Mouse (Mus musculus) cortical plate, adult 2 months (tissue): ENCODE results near the gene Tyk2. TPM values are rescaled to one million over a fixed set of nuclear protein-coding genes. Genes with fewer than 3 reads are reported as not detected.

Experiments
- H3K27ac ChIP-seq: fragments of 200-500 bp; 2 replicates; pipeline ENCODE4 v1.5.1; 2012; ENCODE audit warnings: low read length, control low read depth, inconsistent platforms; ENCODE audit not compliant: insufficient read depth
- H3K4me1 ChIP-seq: fragments of 200-500 bp; 2 replicates; pipeline ENCODE4 v1.6.1; 2011; ENCODE audit warnings: low read length; ENCODE audit not compliant: control insufficient read depth, insufficient read depth
- H3K4me3 ChIP-seq: fragments of 200-500 bp; 2 replicates; pipeline ENCODE4 v1.5.1; 2011; ENCODE audit warnings: mild to moderate bottlenecking, low read length, control low read depth; ENCODE audit not compliant: insufficient read depth
- CTCF ChIP-seq: fragments of 200-500 bp; IDR thresholded peaks from 2 replicates; pipeline ENCODE4 v1.5.1; 2011; ENCODE audit warnings: mild to moderate bottlenecking, control low read depth, low read length; ENCODE audit not compliant: insufficient read depth; ENCODE audit errors: extremely low read depth
- POLR2A ChIP-seq: fragments of 200-500 bp; IDR thresholded peaks from 2 replicates; pipeline ENCODE4 v1.6.1; 2011; ENCODE audit warnings: mild to moderate bottlenecking, low read length, control low read depth; ENCODE audit not compliant: insufficient read depth; ENCODE audit errors: extremely low read depth
- polyA plus RNA-seq: library from polyadenylated mRNA; depleted of rRNA; stranded (reverse); fragments of >200 nt; gene quantifications from 2 replicates; pipeline ENCODE4 v1.2.3, GENCODE M21; 2012

Tyk2 gene
- polyA plus RNA-seq, 1 experiment: 16.4 TPM

DNA sequence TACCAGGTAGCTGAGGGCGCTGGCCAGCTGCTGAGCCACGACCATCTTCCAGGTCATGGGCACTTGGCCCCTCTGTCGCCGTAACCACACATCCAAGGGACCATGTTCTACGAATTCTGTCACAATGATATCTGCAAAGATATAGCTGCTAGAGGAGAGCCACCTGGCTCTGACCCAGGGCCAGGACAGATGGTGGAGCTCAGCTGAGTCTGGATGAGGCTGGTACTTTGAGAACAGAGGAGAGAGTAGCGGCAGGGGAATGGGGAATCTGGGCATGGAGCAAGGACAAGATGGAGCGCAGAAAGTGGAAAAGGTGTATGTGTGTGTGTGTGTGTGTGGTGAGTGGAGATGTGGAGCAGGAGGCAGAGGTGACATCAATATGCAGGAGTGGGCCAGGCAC lies 16.9 kb downstream of the Tyk2 start:
- Histone ChIP-seq H3K4me1 (no peaks in the 10 kb centered on the region), H3K27ac (no peak overlapping the region), H3K4me3 (no peak overlapping the region)
- TF ChIP-seq POLR2A (no peak), CTCF (no peak)

DNA sequence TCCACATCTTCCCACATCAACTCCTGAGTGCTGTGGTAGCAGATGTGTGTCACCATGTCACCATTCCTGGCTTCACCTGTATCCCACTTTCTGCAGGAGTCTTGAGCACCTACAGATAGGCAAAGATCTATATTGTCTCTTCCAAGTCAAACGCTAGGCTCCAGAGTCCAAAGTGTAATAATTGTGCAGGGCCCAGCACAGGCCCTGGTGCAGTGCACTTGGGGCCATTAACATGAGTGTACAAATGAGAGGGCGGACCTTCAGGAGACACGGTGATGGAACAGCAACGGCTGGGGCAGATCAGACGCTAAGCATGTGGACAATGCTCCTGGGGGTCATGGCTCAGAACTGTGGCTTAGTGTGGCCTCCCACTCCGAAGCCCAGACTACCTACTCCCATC lies 17.3 kb downstream of the Tyk2 start:
- H3K4me3 ChIP-seq: no peak overlapping the region
- no peaks in the 10 kb centered on the region for H3K4me1 ChIP-seq
- TF ChIP-seq CTCF (no peak), POLR2A (no peak)
- no peak overlapping the region for H3K27ac ChIP-seq

GRCm38 (mm10) chr9:21107607-21108237 lies 23.3 kb downstream of the Tyk2 start:
- TF ChIP-seq CTCF: no peak
- no peak for TF ChIP-seq POLR2A
- Histone ChIP-seq H3K4me1 (peaks cover 5% of the 10 kb centered on the region), H3K4me3 (no peak overlapping the region), H3K27ac (no peak overlapping the region)

- no peak overlapping the region for H3K27ac ChIP-seq
- TF ChIP-seq POLR2A (no peak), CTCF (no peak)
- H3K4me1 ChIP-seq: peaks cover 5% of the 10 kb centered on the region
- no peak overlapping the region for H3K4me3 ChIP-seq
Observed at GRCm38 (mm10) chr9:21105760-21106564, 25.1 kb downstream of the Tyk2 start.

DNA sequence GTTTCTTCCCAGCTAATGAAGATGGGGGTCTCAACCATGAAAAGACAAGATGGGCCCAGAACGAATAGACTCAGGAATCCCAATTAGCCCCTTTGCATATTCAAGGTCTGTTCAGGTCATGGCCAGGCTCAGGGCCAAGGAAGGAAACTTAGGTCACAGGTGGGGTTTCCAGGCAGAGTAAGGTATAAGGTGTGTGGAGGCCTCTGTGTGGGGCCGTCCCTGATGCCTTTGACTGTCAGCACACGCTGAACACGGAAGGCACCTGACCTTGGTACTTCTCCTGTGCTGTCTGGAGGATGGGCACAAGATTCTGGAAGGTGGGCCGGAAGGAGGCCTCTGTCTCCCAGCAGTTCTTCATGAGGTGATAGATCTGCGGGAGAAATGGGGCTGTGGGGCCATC lies 26.2 kb downstream of the Tyk2 start:
- no peak overlapping the region for H3K27ac ChIP-seq
- H3K4me1 ChIP-seq: peaks cover 5% of the 10 kb centered on the region
- H3K4me3 ChIP-seq: no peak overlapping the region
- no peak for TF ChIP-seq CTCF
- no peak for TF ChIP-seq POLR2A

- TF ChIP-seq CTCF: no peak
- no peak for TF ChIP-seq POLR2A
- Histone ChIP-seq H3K4me1 (peaks cover 5% of the 10 kb centered on the region), H3K27ac (no peak overlapping the region), H3K4me3 (no peak overlapping the region)
Observed at GRCm38 (mm10) chr9:21102076-21102475, 29.0 kb downstream of the Tyk2 start.

DNA sequence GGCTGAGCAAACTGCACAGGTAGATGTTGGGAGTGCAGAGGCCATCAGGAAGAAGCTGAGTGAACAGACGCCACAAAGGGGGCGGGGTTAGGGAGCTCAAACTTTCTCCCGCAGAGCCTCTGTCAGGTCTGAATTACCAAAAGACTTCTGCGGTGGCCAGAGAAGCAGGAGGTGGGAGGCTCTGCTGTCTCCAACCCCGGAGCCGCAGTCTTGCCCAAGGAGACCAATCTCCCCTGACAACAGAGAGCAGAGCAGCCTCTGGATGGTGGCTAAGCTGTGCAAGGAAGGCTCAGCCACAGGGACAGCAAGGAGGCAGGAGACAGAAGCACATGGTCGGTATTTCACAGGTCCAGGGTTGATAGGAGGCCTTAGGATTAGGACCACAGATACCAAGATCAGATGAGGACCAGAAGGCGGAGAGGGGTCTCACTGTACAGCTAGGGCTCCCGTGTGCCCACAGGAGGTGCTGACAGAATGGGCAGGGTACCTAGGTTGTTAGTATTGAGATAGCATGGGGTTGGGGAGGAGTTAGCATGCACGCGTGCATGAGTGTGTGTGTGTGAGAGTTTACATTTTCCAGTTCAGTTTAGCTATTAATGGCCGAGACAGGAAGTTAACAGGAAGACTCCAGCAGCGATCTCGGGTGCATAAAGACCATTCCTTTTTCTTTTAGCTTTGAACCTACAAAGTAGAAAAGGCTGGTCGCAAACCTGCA lies 30.4 kb downstream of the Tyk2 start:
- H3K27ac ChIP-seq: no peak overlapping the region
- no peak overlapping the region for H3K4me3 ChIP-seq
- peaks cover 4% of the 10 kb centered on the region for H3K4me1 ChIP-seq
- TF ChIP-seq POLR2A: no peak
- TF ChIP-seq CTCF: no peak

DNA sequence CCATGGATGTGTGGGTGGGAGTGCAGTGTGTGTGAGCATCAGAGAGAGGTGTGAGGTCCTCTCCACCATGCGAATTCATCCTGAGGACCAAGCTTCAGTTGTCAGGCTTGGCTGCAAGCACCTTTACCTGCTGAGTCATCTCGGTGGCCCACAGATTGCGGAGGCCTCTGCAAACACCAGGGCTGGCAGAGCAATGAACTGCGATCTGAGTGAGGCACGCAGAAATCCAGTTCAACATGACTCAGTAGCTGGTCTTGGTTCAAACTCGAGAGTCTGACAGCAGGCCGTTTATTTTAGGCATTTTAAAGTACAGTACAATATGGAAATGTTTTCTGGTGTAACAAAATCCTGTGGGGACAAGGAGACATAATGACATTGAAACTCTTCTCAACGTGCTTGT lies 33.2 kb downstream of the Tyk2 start:
- Histone ChIP-seq H3K27ac (peak overlapping the region; percentile 12; the same call in 1 of the 2 replicates), H3K4me1 (no peaks in the 10 kb centered on the region), H3K4me3 (no peak overlapping the region)
- TF ChIP-seq CTCF (no peak), POLR2A (no peak)

GRCm38 (mm10) chr9:21095958-21096357 lies 35.1 kb downstream of the Tyk2 start:
- no peak overlapping the region for H3K27ac ChIP-seq
- no peak overlapping the region for H3K4me3 ChIP-seq
- no peak for TF ChIP-seq POLR2A
- H3K4me1 ChIP-seq: no peaks in the 10 kb centered on the region

GRCm38 (mm10) chr9:21093423-21093822 lies 37.6 kb downstream of the Tyk2 start:
- TF ChIP-seq POLR2A (no peak), CTCF (no peak)
- H3K27ac ChIP-seq: no peak overlapping the region
- peaks cover 5% of the 10 kb centered on the region; the same call in 1 of the 2 replicates for H3K4me1 ChIP-seq
- H3K4me3 ChIP-seq: no peak overlapping the region
